Mouse (Mus musculus): ENCODE measurements around the gene Slc4a3.

Slc4a3 gene

DNA sequence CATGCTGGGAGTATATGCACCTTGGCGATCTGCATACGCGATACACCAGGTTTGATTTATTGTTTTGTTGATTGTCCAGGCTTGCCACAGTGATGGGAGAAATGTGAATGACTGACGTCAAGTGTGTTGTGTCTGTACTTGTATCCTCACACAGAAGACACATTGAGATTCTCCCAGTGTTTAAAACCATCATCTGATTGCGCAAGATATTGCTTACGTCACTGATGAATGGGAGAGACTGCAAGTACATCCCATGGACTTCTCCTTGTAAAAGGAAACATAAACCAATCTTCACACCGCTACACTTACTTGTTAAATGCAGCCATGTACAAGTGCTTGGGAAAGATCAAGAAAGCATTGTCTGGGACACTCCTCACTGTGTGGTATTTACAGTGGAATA, 62.2 kb downstream of the Slc4a3 start:
- no peak for DNase-seq

DNA sequence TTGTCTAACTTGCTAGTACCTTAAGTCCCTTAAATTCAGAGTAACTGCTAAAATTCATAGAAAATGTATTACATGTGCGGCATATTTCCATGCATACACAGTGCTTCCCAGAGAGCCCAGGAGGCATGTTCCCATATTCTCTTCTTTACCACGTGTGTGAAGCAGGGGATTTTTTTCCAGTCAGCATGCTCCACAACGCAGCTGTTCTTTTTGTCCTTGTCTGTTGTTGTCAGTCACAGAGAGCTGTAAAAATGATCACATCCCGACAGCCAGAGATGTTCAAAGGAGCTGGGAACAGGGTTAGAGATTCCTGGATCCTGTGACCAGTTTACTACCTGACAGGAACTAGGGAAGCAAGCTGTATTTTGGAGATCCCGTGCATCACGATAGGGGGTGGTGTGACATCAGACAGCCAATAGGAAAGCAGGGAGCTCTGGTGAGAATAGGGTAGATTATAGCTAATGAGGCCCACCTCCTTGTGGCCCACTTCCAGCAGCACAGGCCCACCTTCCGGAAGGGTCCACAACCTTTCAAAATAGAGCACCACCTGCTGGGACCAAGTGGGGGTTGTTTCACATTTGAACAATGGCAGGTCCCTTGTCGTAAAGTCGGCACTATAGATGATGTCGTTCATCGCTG, 62.7 kb downstream of the Slc4a3 start:
- no peak for DNase-seq

DNA sequence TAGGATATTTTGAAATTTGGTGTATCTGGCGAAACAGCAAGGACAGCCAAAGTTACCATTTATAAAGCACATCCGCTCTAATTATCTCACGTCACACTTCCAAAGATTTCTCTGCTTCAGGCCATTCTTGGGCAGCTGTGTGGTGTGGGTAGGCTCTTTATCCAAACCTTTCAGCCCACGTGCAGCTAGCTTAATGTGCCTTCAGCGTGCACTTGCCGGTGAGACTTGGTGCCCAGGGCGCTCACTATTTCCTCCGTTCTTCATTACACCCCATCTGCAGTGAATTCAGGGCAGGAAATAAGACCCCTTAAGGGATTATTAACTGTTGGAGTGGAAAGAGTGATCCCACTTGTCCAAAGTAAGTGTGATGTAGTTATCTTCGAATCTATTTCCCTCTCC, 63.2 kb downstream of the Slc4a3 start:
- no peak for DNase-seq

DNA sequence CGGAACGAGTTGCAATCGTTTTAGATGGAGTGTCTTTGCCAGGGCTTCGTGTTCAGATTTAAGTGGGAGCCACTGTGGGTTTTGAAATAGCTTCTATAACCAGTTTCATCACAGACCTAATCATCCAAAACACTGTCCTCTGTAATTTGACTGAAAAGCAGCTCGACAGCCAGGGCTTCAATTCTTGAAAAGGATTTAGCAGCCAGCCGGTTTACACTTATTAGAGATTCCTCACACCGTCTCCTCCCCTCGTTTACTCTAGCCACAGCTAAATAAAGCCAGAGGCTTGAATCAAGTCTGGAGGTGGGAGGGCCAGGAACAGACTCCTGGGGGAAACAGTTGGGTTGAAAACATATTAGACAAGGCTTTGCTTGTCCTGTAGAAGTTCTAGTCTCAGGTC, 64.5 kb downstream of the Slc4a3 start:
- DNase-seq, result no peak
